Mouse (Mus musculus) kidney, postnatal 0 days (tissue): Measurements from ENCODE around the gene Gm38392. TPM values are rescaled to one million over a fixed set of nuclear protein-coding genes. Genes with fewer than 3 reads are reported as not detected.
A peak's percentile ranks its signal among the peaks of the same experiment; 100 is the strongest.

Experiments used
- ATAC-seq: fragments of 200-750 bp; cut with Nextera tagmentation; replicated peaks from 2 replicates; pipeline ENCODE4 v1.8.0; 2017; ENCODE audit warnings: low read depth, moderate number of reproducible peaks, moderate TSS enrichment, moderate library complexity; ENCODE audit not compliant: low FRiP score
- DNase-seq: peaks from one replicate; pipeline ENCODE4 v3.0.0-alpha.2; 2016; ENCODE audit warnings: low spot score
- H3K27ac ChIP-seq: fragments of 300-500 bp; sonication (generic); 2 replicates; pipeline ENCODE4 v1.5.1; 2014; ENCODE audit warnings: mild to moderate bottlenecking
- H3K27me3 ChIP-seq: fragments of 300-500 bp; sonication (generic); 2 replicates; pipeline ENCODE4 v1.6.1; 2014; ENCODE audit warnings: low read length, mixed read lengths; ENCODE audit not compliant: insufficient read depth
- H3K36me3 ChIP-seq: fragments of 300-500 bp; sonication (generic); 2 replicates; pipeline ENCODE4 v1.6.1; 2014; ENCODE audit warnings: low read length, mixed read lengths; ENCODE audit not compliant: insufficient read depth
- H3K4me1 ChIP-seq: fragments of 300-500 bp; sonication (generic); replicated peaks from 2 replicates; pipeline ENCODE4 v1.6.1; 2014; ENCODE audit warnings: antibody characterized with exemption, low read length, mixed read lengths; ENCODE audit not compliant: insufficient read depth
- H3K4me2 ChIP-seq: fragments of 300-500 bp; sonication (generic); 2 replicates; pipeline ENCODE4 v1.6.1; 2014; ENCODE audit warnings: mild to moderate bottlenecking, low read length, moderate library complexity, mixed read lengths
- H3K4me3 ChIP-seq: fragments of 300-500 bp; sonication (generic); replicated peaks from 2 replicates; pipeline ENCODE4 v1.5.1; 2014; ENCODE audit warnings: low read depth, low read length
- H3K9ac ChIP-seq: fragments of 300-500 bp; sonication (generic); 2 replicates; pipeline ENCODE4 v1.6.1; 2014; ENCODE audit warnings: low read depth, low read length
- H3K9me3 ChIP-seq: fragments of 300-500 bp; sonication (generic); replicated peaks from 2 replicates; pipeline ENCODE4 v1.6.1; 2016; ENCODE audit warnings: low read length, inconsistent platforms, mixed read lengths
- CTCF ChIP-seq: IDR thresholded peaks from 2 replicates; pipeline ENCODE4 v1.5.1; 2016; ENCODE audit warnings: antibody characterized with exemption, low read depth, mild to moderate bottlenecking, moderate library complexity
- WGBS: fragments of 180-500 bp; shearing (Covaris S2); extraction: QIAGEN DNeasy Blood & Tissue Kit; methylation state at CpG from one replicate; pipeline ENCODE4 v1.1.7; 2014; 5-methylcytosine and 5-hydroxymethylcytosine counted together
- polyA plus RNA-seq: library from polyadenylated mRNA; unstranded; fragments of >200 nt; fragmentation: Nextera tagmentation; extraction: Ambion mirVana; gene quantifications from 2 replicates; pipeline ENCODE4 v1.2.1, GENCODE M21; 2015

Gm38392 gene
- polyA plus RNA-seq, 1 experiment from 2014 or later: 3.8 TPM

- WGBS: 2% methylated on average over 42 of the region's 42 CpGs
- DNase-seq: no peak
- Histone ChIP-seq H3K9ac (no peak overlapping the region), H3K27ac (no peak overlapping the region), H3K4me2 (peak overlapping the region; percentile 53), H3K36me3 (no peaks in the 10 kb centered on the region), H3K27me3 (peaks cover 95% of the 10 kb centered on the region), H3K4me3 (peak overlapping the region; percentile 30), H3K9me3 (no peaks in the 10 kb centered on the region), H3K4me1 (peaks cover 6% of the 10 kb centered on the region; the same call in 1 of the 2 replicates)
- ATAC-seq: no peak; the same call in 1 of the 2 replicates
- TF ChIP-seq CTCF: no peak
Observed at GRCm38 (mm10) chr3:88214197-88214938, 72.6 kb downstream of the Gm38392 start.

GRCm38 (mm10) chr3:88213019-88213418 lies 74.0 kb downstream of the Gm38392 start:
- H3K27ac ChIP-seq: no peak overlapping the region
- H3K4me2 ChIP-seq: no peak overlapping the region
- H3K4me1 ChIP-seq: peaks cover 6% of the 10 kb centered on the region; the same call in 1 of the 2 replicates
- no peak for DNase-seq
- no peaks in the 10 kb centered on the region for H3K9me3 ChIP-seq
- H3K36me3 ChIP-seq: no peaks in the 10 kb centered on the region
- TF ChIP-seq CTCF: no peak
- peaks cover 97% of the 10 kb centered on the region for H3K27me3 ChIP-seq
- WGBS: 5% methylated on average over 2 of the region's 2 CpGs
- no peak overlapping the region for H3K9ac ChIP-seq
- ATAC-seq: no peak
- no peak overlapping the region for H3K4me3 ChIP-seq

GRCm38 (mm10) chr3:88212356-88212755 lies 74.7 kb downstream of the Gm38392 start:
- no peak overlapping the region for H3K4me2 ChIP-seq
- no peak overlapping the region for H3K27ac ChIP-seq
- no peak overlapping the region for H3K9ac ChIP-seq
- H3K27me3 ChIP-seq: peaks cover 98% of the 10 kb centered on the region
- H3K9me3 ChIP-seq: no peaks in the 10 kb centered on the region
- no peak for ATAC-seq
- no peak for DNase-seq
- H3K4me1 ChIP-seq: peaks cover 6% of the 10 kb centered on the region; the same call in 1 of the 2 replicates
- WGBS: 3% methylated on average over 1 of the region's 1 CpGs
- no peaks in the 10 kb centered on the region for H3K36me3 ChIP-seq
- TF ChIP-seq CTCF: no peak
- no peak overlapping the region for H3K4me3 ChIP-seq

GRCm38 (mm10) chr3:88210918-88211317 lies 76.1 kb downstream of the Gm38392 start:
- no peaks in the 10 kb centered on the region for H3K9me3 ChIP-seq
- H3K27me3 ChIP-seq: peaks cover 97% of the 10 kb centered on the region
- no peaks in the 10 kb centered on the region for H3K36me3 ChIP-seq
- ATAC-seq: no peak
- 0% methylated on average over 2 of the region's 2 CpGs for WGBS
- H3K4me2 ChIP-seq: no peak overlapping the region
- no peak overlapping the region for H3K27ac ChIP-seq
- H3K9ac ChIP-seq: no peak overlapping the region
- H3K4me1 ChIP-seq: peaks cover 6% of the 10 kb centered on the region; the same call in 1 of the 2 replicates
- DNase-seq: no peak
- H3K4me3 ChIP-seq: no peak overlapping the region
- TF ChIP-seq CTCF: no peak

GRCm38 (mm10) chr3:88210121-88210520 lies 76.9 kb downstream of the Gm38392 start:
- no peak overlapping the region for H3K27ac ChIP-seq
- H3K4me3 ChIP-seq: no peak overlapping the region
- no peaks in the 10 kb centered on the region for H3K36me3 ChIP-seq
- no peaks in the 10 kb centered on the region for H3K9me3 ChIP-seq
- ATAC-seq: no peak
- 5% methylated on average over 2 of the region's 2 CpGs for WGBS
- H3K27me3 ChIP-seq: peaks cover 96% of the 10 kb centered on the region
- no peak overlapping the region for H3K4me2 ChIP-seq
- H3K9ac ChIP-seq: no peak overlapping the region
- TF ChIP-seq CTCF: no peak
- no peak for DNase-seq
- no peaks in the 10 kb centered on the region; the same call in 1 of the 2 replicates for H3K4me1 ChIP-seq

GRCm38 (mm10) chr3:88209306-88209705 lies 77.7 kb downstream of the Gm38392 start:
- Histone ChIP-seq H3K4me2 (no peak overlapping the region), H3K27ac (no peak overlapping the region), H3K9ac (no peak overlapping the region), H3K4me3 (no peak overlapping the region), H3K36me3 (no peaks in the 10 kb centered on the region), H3K27me3 (peaks cover 96% of the 10 kb centered on the region), H3K9me3 (no peaks in the 10 kb centered on the region), H3K4me1 (no peaks in the 10 kb centered on the region)
- 1% methylated on average over 6 of the region's 6 CpGs for WGBS
- no peak for ATAC-seq
- DNase-seq: no peak
- TF ChIP-seq CTCF: no peak
